8 mouse cellular contexts compared by ENCODE assay signal in the genomic region with DNA sequence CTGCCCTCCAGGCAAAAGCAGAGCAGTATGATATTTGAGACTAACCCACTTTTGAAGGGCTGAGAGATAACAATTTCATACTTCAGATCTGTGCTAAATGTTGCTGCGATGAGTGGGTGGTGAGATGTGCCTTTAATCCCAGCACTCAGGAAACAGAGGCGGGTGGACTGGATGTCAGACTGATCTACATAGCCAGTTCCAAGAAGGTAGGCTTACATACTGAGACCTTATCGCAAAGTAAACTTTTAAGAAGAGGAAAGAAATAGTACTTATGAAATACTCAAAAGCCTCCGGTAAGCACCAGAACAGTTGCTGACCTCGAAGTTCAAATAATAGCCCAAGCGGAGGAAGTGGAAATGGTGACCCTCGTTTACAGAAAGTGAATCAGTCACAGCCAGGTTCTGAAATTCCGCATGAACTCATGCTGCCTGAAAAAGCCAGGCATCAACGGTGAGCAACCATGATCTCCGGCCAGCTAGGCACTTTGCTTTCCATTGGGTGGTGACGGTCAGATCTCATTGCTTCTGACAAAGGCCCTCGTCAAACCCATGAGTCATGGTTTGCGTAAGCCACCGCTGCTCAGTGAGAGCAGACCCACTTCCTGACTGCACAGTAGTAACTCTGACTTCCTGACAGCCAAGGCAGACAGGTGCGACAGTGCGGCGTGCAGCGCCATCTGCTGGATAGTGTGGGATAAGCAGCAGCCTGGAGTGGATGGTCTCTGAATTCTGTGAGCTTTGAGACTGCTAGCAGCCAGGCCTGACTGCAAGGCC. TPM values are rescaled to one million over a fixed set of nuclear protein-coding genes. Genes with fewer than 3 reads are reported as not detected.
DNase-seq lines count a peak whose midpoint lies in the region; ATAC-seq lines count a peak whose summit lies in the region.

No protein-coding gene starts in this region.

- no peaks in the 10 kb centered on the region for H3K36me3 ChIP-seq in hindbrain, embryonic 16.5 days (ENCODE audit: control insufficient read depth, insufficient read depth, low read length)
- no peaks in the 10 kb centered on the region for H3K36me3 ChIP-seq in macrophage (ENCODE audit: inconsistent target)

- peak; percentile 94 for DNase-seq in R1 (ENCODE audit: low read depth, low spot score)
- DNase-seq in cerebellum, postnatal 25 days: peak; percentile 92 to 93
- DNase-seq in frontal cortex, postnatal 36 days (ENCODE audit: low spot score in 2 of 2): peak; percentile 94 to 98
- peak; percentile 95 for DNase-seq in left cerebral cortex, adult 18-20 months (ENCODE audit: low spot score in 2 of 2)
- DNase-seq in right cerebral cortex, adult 18-20 months: peak; percentile 92
- peak; percentile 70 for DNase-seq in urinary bladder, postnatal 10 days (ENCODE audit: low spot score)

- no peaks in the 10 kb centered on the region for H3K79me2 ChIP-seq in macrophage (ENCODE audit: inconsistent target)

- ATAC-seq in hindbrain, embryonic 16.5 days: peak; percentile 99

- no peaks in the 10 kb centered on the region for H3K9me3 ChIP-seq in hindbrain, embryonic 16.5 days (ENCODE audit: control insufficient read depth, low read length)

- H3K4me2 ChIP-seq in hindbrain, embryonic 16.5 days (ENCODE audit: low read length): peak overlapping the region; percentile 52

- 35% methylated on average over 18 of the region's 18 CpGs for WGBS in hindbrain, embryonic 16.5 days
- WGBS in macrophage (ENCODE audit: missing documents): 7% methylated on average over 18 of the region's 18 CpGs

- H3K4me3 ChIP-seq in hindbrain, embryonic 16.5 days (ENCODE audit: low read length): peak overlapping the region; percentile 21
- peak overlapping the region; percentile 12; the same call in 1 of the 2 replicates for H3K4me3 ChIP-seq in macrophage (ENCODE audit: inconsistent target)

- H3K9ac ChIP-seq in hindbrain, embryonic 16.5 days (ENCODE audit: low read depth, low read length): peak overlapping the region; percentile 33

- H3K27ac ChIP-seq in hindbrain, embryonic 16.5 days (ENCODE audit: low read depth, low read length): no peak overlapping the region
- peak overlapping the region; percentile 62 for H3K27ac ChIP-seq in macrophage

- no peaks in the 10 kb centered on the region for H3K27me3 ChIP-seq in hindbrain, embryonic 16.5 days (replicated peaks; ENCODE audit: control insufficient read depth, insufficient read depth, low read length)

- H3K4me1 ChIP-seq in hindbrain, embryonic 16.5 days (ENCODE audit: control insufficient read depth, insufficient read depth, low read depth, low read length): no peaks in the 10 kb centered on the region

RNA-seq across cellular contexts. Expression of gene Glrx, which starts 42.1 kb away (rescaled TPM):
- polyA plus RNA-seq in hindbrain, embryonic 16.5 days (2015; fragmentation: Nextera tagmentation; extraction: Ambion mirVana): 75.8 and 91.4 TPM in 2 replicates
- total RNA-seq in left cerebral cortex, adult 18-20 months (2021): 10 to 100 TPM; 48.1 to 55.5 TPM
- total RNA-seq in macrophage (2018; cell fraction: chromatin; rRNA removed): 100 to 1,000 TPM in 10 of 26 experiments, 10 to 100 TPM in 16; 11.4 to 269 (median 48.3) TPM
- total RNA-seq in macrophage (2018; cell fraction: cytosol; rRNA removed): 100 to 1,000 TPM in 13 of 26 experiments, 10 to 100 TPM in 13; 44.1 to 616 (median 232) TPM
- total RNA-seq in macrophage (2018; cell fraction: nucleus; rRNA removed): 100 to 1,000 TPM in 14 of 26 experiments, 10 to 100 TPM in 12; 12.8 to 350 (median 131) TPM
- 88.5 to 399 TPM (median 89.8 TPM) in 3 replicates for polyA plus RNA-seq in macrophage (2018)
